Mouse (Mus musculus) embryonic facial prominence, embryonic 14.5 days (tissue): ENCODE results near the gene Oprm1. TPM values are rescaled to one million over a fixed set of nuclear protein-coding genes. Genes with fewer than 3 reads are reported as not detected.
"Not testable (repeated sequence)": the region's sequence is repeated elsewhere in the genome, so short reads cannot be mapped to it uniquely, and the experiment has no call there.

Source experiments
- ATAC-seq: fragments of 200-750 bp; cut with Nextera tagmentation; 2 replicates; pipeline ENCODE4 v1.8.0; 2017; ENCODE audit warnings: low read depth, moderate number of reproducible peaks, moderate TSS enrichment
- DNase-seq: peaks from one replicate; pipeline ENCODE4 v3.0.0-alpha.2; 2015; ENCODE audit warnings: low spot score
- H3K27ac ChIP-seq: fragments of 300-500 bp; sonication (generic); replicated peaks from 2 replicates; pipeline ENCODE4 v1.5.1; 2014; ENCODE audit warnings: low read depth, mild to moderate bottlenecking, low read length, moderate library complexity
- H3K27me3 ChIP-seq: fragments of 300-500 bp; sonication (generic); replicated peaks from 2 replicates; pipeline ENCODE4 v1.6.1; 2014; ENCODE audit warnings: low read length; ENCODE audit not compliant: control insufficient read depth, insufficient read depth
- H3K36me3 ChIP-seq: fragments of 300-500 bp; sonication (generic); 2 replicates; pipeline ENCODE4 v1.6.1; 2014; ENCODE audit warnings: low read length, mixed read lengths; ENCODE audit not compliant: control insufficient read depth, insufficient read depth
- H3K4me1 ChIP-seq: fragments of 300-500 bp; sonication (generic); 2 replicates; pipeline ENCODE4 v1.6.1; 2014; ENCODE audit warnings: antibody characterized with exemption, low read length; ENCODE audit not compliant: control insufficient read depth, insufficient read depth
- H3K4me2 ChIP-seq: fragments of 300-500 bp; sonication (generic); 2 replicates; pipeline ENCODE4 v1.6.1; 2014; ENCODE audit warnings: low read depth, mild to moderate bottlenecking, low read length, moderate library complexity, mixed read lengths
- H3K4me3 ChIP-seq: fragments of 300-500 bp; sonication (generic); 2 replicates; pipeline ENCODE4 v1.5.1; 2014; ENCODE audit warnings: low read depth, mild to moderate bottlenecking, low read length
- H3K9ac ChIP-seq: fragments of 300-500 bp; sonication (generic); 2 replicates; pipeline ENCODE4 v1.6.1; 2014; ENCODE audit warnings: low read depth, mild to moderate bottlenecking, low read length, moderate library complexity, mixed read lengths
- H3K9me3 ChIP-seq: fragments of 300-500 bp; sonication (generic); 2 replicates; pipeline ENCODE4 v1.6.1; 2016; ENCODE audit warnings: low read length; ENCODE audit not compliant: control insufficient read depth
- WGBS: fragments of 180-500 bp; shearing (Covaris S2); extraction: QIAGEN DNeasy Blood & Tissue Kit; methylation state at CpG from one replicate; pipeline ENCODE4 v1.1.7; 2014; 5-methylcytosine and 5-hydroxymethylcytosine counted together
- polyA plus RNA-seq: library from polyadenylated mRNA; unstranded; fragments of >200 nt; fragmentation: Nextera tagmentation; extraction: Ambion mirVana; gene quantifications from 2 replicates; pipeline ENCODE4 v1.2.1, GENCODE M21; 2014

The Oprm1 gene
- polyA plus RNA-seq, 1 experiment from 2014 or later: 0.22 TPM

- H3K27ac ChIP-seq: no peak overlapping the region
- DNase-seq (no peak), ATAC-seq (no peak)
- no peaks in the 10 kb centered on the region for H3K4me1 ChIP-seq
- no peak overlapping the region for H3K9ac ChIP-seq
- no peaks in the 10 kb centered on the region for H3K36me3 ChIP-seq
- H3K9me3 ChIP-seq: no peaks in the 10 kb centered on the region
- H3K27me3 ChIP-seq: no peaks in the 10 kb centered on the region
- no peak overlapping the region for H3K4me3 ChIP-seq
- WGBS: 89% methylated on average over 2 of the region's 2 CpGs
- H3K4me2 ChIP-seq: no peak overlapping the region
These were observed 120.1 kb downstream of the Oprm1 start for GRCm38 (mm10) chr10:6878276-6878881.

GRCm38 (mm10) chr10:6882041-6882440 lies 123.7 kb downstream of the Oprm1 start:
- H3K9me3 ChIP-seq, H3K36me3 ChIP-seq, H3K9ac ChIP-seq, DNase-seq, H3K27ac ChIP-seq, H3K4me2 ChIP-seq, H3K27me3 ChIP-seq, H3K4me3 ChIP-seq, ATAC-seq, H3K4me1 ChIP-seq: not testable (repeated sequence)
- 91% methylated on average over 1 of the region's 1 CpGs for WGBS

GRCm38 (mm10) chr10:6885460-6885859 lies 127.2 kb downstream of the Oprm1 start:
- H3K4me2 ChIP-seq: no peak overlapping the region
- H3K4me3 ChIP-seq: no peak overlapping the region
- DNase-seq (peak; percentile 58), ATAC-seq (no peak)
- H3K27ac ChIP-seq: no peak overlapping the region
- H3K4me1 ChIP-seq: peaks cover 6% of the 10 kb centered on the region
- 3% methylated on average over 1 of the region's 1 CpGs for WGBS
- no peaks in the 10 kb centered on the region for H3K27me3 ChIP-seq
- H3K36me3 ChIP-seq: no peaks in the 10 kb centered on the region
- no peaks in the 10 kb centered on the region for H3K9me3 ChIP-seq
- no peak overlapping the region for H3K9ac ChIP-seq

- H3K9me3 ChIP-seq: no peaks in the 10 kb centered on the region
- no peak overlapping the region for H3K27ac ChIP-seq
- 55% methylated on average over 5 of the region's 5 CpGs for WGBS
- peak; percentile 29 for DNase-seq
- no peaks in the 10 kb centered on the region for H3K36me3 ChIP-seq
- no peak for ATAC-seq
- no peaks in the 10 kb centered on the region for H3K27me3 ChIP-seq
- peaks cover 6% of the 10 kb centered on the region for H3K4me1 ChIP-seq
- no peak overlapping the region for H3K4me3 ChIP-seq
- no peak overlapping the region for H3K4me2 ChIP-seq
- H3K9ac ChIP-seq: no peak overlapping the region
These were observed 131.4 kb downstream of the Oprm1 start for GRCm38 (mm10) chr10:6889640-6890245.

- Histone ChIP-seq H3K4me1 (peaks cover 6% of the 10 kb centered on the region), H3K36me3 (no peaks in the 10 kb centered on the region), H3K9me3 (no peaks in the 10 kb centered on the region), H3K4me2 (no peak overlapping the region), H3K27me3 (no peaks in the 10 kb centered on the region), H3K4me3 (no peak overlapping the region), H3K9ac (no peak overlapping the region), H3K27ac (no peak overlapping the region)
- no peak for ATAC-seq
- WGBS: 75% methylated on average over 5 of the region's 5 CpGs
- DNase-seq: no peak
These were observed 132.2 kb downstream of the Oprm1 start for GRCm38 (mm10) chr10:6890348-6891009.

- Histone ChIP-seq H3K27me3 (no peaks in the 10 kb centered on the region), H3K27ac (no peak overlapping the region), H3K9me3 (no peaks in the 10 kb centered on the region), H3K4me3 (no peak overlapping the region), H3K4me1 (no peaks in the 10 kb centered on the region), H3K4me2 (no peak overlapping the region), H3K36me3 (no peaks in the 10 kb centered on the region), H3K9ac (no peak overlapping the region)
- no peak for ATAC-seq
- no peak for DNase-seq
- 66% methylated on average over 3 of the region's 3 CpGs for WGBS
These were observed 137.5 kb downstream of the Oprm1 start for GRCm38 (mm10) chr10:6895796-6896195.

GRCm38 (mm10) chr10:6896659-6897303 lies 138.5 kb downstream of the Oprm1 start:
- Histone ChIP-seq H3K27me3 (no peaks in the 10 kb centered on the region), H3K4me2 (no peak overlapping the region), H3K4me1 (no peaks in the 10 kb centered on the region), H3K4me3 (no peak overlapping the region), H3K36me3 (no peaks in the 10 kb centered on the region), H3K27ac (no peak overlapping the region), H3K9ac (no peak overlapping the region), H3K9me3 (no peaks in the 10 kb centered on the region)
- WGBS: 77% methylated on average over 3 of the region's 3 CpGs
- ATAC-seq (no peak), DNase-seq (peak; percentile 9)

- Histone ChIP-seq H3K4me2 (no peak overlapping the region), H3K27ac (no peak overlapping the region), H3K4me3 (no peak overlapping the region), H3K9ac (no peak overlapping the region), H3K4me1 (no peaks in the 10 kb centered on the region), H3K36me3 (no peaks in the 10 kb centered on the region), H3K27me3 (no peaks in the 10 kb centered on the region), H3K9me3 (no peaks in the 10 kb centered on the region)
- 87% methylated on average over 4 of the region's 4 CpGs for WGBS
- DNase-seq (no peak), ATAC-seq (no peak)
These were observed 141.8 kb downstream of the Oprm1 start for GRCm38 (mm10) chr10:6900126-6900525.
